Mouse (Mus musculus) olfactory bulb, adult 2 months (tissue): ENCODE data around the gene Gm5108. TPM values are rescaled to one million over a fixed set of nuclear protein-coding genes. Genes with fewer than 3 reads are reported as not detected.

Experiments
- H3K27ac ChIP-seq: fragments of 200-500 bp; 2 replicates; pipeline ENCODE4 v1.5.1; 2012; ENCODE audit warnings: low read depth, low read length; ENCODE audit not compliant: insufficient read depth
- H3K4me1 ChIP-seq: fragments of 200-500 bp; 2 replicates; pipeline ENCODE4 v1.6.1; 2012; ENCODE audit warnings: low read length; ENCODE audit not compliant: control insufficient read depth, insufficient read depth
- H3K4me3 ChIP-seq: fragments of 200-500 bp; 2 replicates; pipeline ENCODE4 v1.5.1; 2012; ENCODE audit warnings: mild to moderate bottlenecking, low read depth, low read length, moderate library complexity; ENCODE audit not compliant: insufficient read depth
- CTCF ChIP-seq: fragments of 200-500 bp; IDR thresholded peaks from 2 replicates; pipeline ENCODE4 v1.5.1; 2012; ENCODE audit warnings: low read depth, mild to moderate bottlenecking, low read length, moderate library complexity; ENCODE audit not compliant: insufficient read depth
- POLR2A ChIP-seq: fragments of 200-500 bp; IDR thresholded peaks from 2 replicates; pipeline ENCODE4 v1.6.1; 2012; ENCODE audit warnings: mild to moderate bottlenecking, low read depth, low read length, moderate library complexity; ENCODE audit not compliant: insufficient read depth
- WGBS: fragments of 180-500 bp; shearing (Covaris S2); methylation state at CpG from one replicate; pipeline ENCODE4 v1.1.7; 2018; 5-methylcytosine and 5-hydroxymethylcytosine counted together
- polyA plus RNA-seq: library from polyadenylated mRNA; stranded (reverse); fragments of >200 nt; gene quantifications from 2 replicates; pipeline ENCODE4 v1.2.4, GENCODE M21; 2012; ENCODE audit warnings: low replicate concordance; ENCODE audit not compliant: missing spikeins, insufficient read depth, insufficient read length

Gene Gm5108
- not detected in 2 replicates for polyA plus RNA-seq

DNA sequence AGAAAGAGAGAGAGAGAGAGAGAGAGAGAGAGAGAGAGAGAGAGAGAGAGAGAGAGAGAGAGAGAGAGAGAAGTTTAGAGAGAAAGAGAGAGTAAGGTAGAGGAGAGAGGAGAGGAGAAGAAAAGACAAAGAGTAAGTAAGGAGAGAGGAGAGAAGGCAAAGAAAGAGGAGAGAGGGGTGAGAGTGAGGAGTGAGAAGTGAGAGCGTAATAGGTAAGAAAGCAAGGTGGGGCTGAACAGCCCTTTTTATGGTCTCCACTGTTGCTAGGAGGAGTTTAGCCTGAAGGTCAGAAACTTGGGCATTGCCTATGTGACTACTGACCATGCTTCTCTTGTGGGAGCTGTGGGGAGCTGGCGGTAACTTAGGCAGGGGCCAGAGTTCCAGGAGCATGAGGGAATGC, at the start of gene Gm5108:
TSS of gene Gm5108 (plus strand) at position 301 of the 400 bp plus-strand sequence.
- Histone ChIP-seq H3K4me3 (no peak within 1 kb of the TSS), H3K4me1 (no peaks in the 10 kb centered on the region), H3K27ac (no peak within 1 kb of the TSS)
- 99% methylated on average over 2 of the region's 2 CpGs for WGBS
- TF ChIP-seq POLR2A (no peak), CTCF (no peak)

- H3K4me3 ChIP-seq = no peak overlapping the region
- WGBS = 81% methylated on average over 1 of the region's 1 CpGs
- no peak for TF ChIP-seq CTCF
- TF ChIP-seq POLR2A = no peak
- H3K4me1 ChIP-seq = no peaks in the 10 kb centered on the region
- no peak overlapping the region for H3K27ac ChIP-seq
Observed at GRCm38 (mm10) chr5:67898921-67899320, 42.5 kb upstream of the Gm5108 start.

GRCm38 (mm10) chr5:67904555-67904954, 36.9 kb upstream of the Gm5108 start:
- WGBS = 64% methylated on average over 2 of the region's 2 CpGs

DNA sequence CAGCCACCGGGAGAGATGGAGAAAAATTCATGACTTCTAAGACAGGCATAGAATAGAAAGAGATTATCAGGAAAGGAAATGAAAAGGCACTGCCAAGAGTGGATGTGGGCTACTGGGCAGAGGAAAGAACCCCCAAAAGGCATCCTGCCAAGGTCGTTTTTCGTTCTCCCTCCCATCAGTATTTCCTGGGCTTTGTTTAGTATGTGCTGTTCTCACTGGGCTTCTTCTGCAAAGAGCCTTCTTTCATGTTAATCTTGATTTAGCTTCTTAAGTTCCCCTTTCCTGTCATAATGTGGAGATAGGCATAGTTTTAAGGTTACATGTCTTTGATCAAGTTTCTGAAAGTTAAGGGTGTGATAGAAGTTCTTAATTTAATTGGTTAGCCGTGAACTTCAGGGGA, 10.9 kb upstream of the Gm5108 start:
- TF ChIP-seq CTCF (no peak), POLR2A (no peak)
- H3K4me3 ChIP-seq = no peak overlapping the region
- no peaks in the 10 kb centered on the region for H3K4me1 ChIP-seq
- WGBS = 39% methylated on average over 4 of the region's 4 CpGs
- H3K27ac ChIP-seq = no peak overlapping the region

More at GRCm38 (mm10) chr5:67904555-67904954, 36.9 kb upstream of the Gm5108 start:
- TF ChIP-seq CTCF (no peak), POLR2A (no peak)
- Histone ChIP-seq H3K4me1 (no peaks in the 10 kb centered on the region), H3K27ac (no peak overlapping the region), H3K4me3 (no peak overlapping the region)

DNA sequence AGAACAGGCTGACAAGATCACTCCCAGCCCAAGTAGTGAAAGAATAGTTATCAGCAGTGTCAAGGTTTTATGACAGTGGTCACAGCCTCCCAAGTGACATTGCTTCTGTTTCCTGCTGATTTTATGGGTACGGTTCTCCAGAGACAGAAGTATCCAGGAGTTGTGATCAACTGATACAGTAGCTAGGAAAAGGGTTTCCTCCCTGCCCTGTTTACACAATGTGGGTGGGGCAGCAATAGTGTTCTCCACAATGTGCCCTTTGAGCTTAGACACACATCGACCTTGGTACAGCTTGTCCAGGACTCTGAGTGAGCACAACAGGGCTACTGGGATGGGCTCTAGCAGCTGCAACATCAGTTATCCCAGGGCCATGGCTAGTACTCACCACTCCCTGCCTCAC, 9.8 kb upstream of the Gm5108 start:
- TF ChIP-seq CTCF (no peak), POLR2A (no peak)
- WGBS = 82% methylated on average over 2 of the region's 2 CpGs
- H3K4me1 ChIP-seq = no peaks in the 10 kb centered on the region
- no peak overlapping the region for H3K4me3 ChIP-seq
- H3K27ac ChIP-seq = no peak overlapping the region

GRCm38 (mm10) chr5:67943199-67943598, 1.7 kb downstream of the Gm5108 start:
- no peak overlapping the region for H3K4me3 ChIP-seq
- TF ChIP-seq CTCF (no peak), POLR2A (no peak)
- no peaks in the 10 kb centered on the region for H3K4me1 ChIP-seq
- 82% methylated on average over 2 of the region's 2 CpGs for WGBS
- H3K27ac ChIP-seq = no peak overlapping the region

- Histone ChIP-seq H3K27ac (no peak overlapping the region), H3K4me1 (no peaks in the 10 kb centered on the region), H3K4me3 (no peak overlapping the region)
- no peak for TF ChIP-seq POLR2A
- no peak for TF ChIP-seq CTCF
- WGBS = 95% methylated on average over 1 of the region's 1 CpGs
Observed at GRCm38 (mm10) chr5:67944074-67944785, 2.8 kb downstream of the Gm5108 start.

- no peak within 1 kb of the TSS for H3K27ac ChIP-seq
- H3K4me1 ChIP-seq = no peaks in the 10 kb centered on the region
- WGBS = 89% methylated on average over 5 of the region's 5 CpGs
- no peak within 1 kb of the TSS for H3K4me3 ChIP-seq
- TF ChIP-seq CTCF (no peak), POLR2A (no peak)
Observed at GRCm38 (mm10) chr5:67946321-67946720, 4.9 kb downstream of the Gm5108 start, which contains the start of gene Gm21905. Gene Gm21905, minus strand, starts transcription at chr5:67946421.

- Histone ChIP-seq H3K4me3 (no peak overlapping the region), H3K4me1 (no peaks in the 10 kb centered on the region), H3K27ac (no peak overlapping the region)
- TF ChIP-seq POLR2A (no peak), CTCF (no peak)
Observed at GRCm38 (mm10) chr5:67947006-67947405, 5.5 kb downstream of the Gm5108 start.
